Comparison of ENCODE assay signal across 7 mouse cellular contexts in the genomic region with DNA sequence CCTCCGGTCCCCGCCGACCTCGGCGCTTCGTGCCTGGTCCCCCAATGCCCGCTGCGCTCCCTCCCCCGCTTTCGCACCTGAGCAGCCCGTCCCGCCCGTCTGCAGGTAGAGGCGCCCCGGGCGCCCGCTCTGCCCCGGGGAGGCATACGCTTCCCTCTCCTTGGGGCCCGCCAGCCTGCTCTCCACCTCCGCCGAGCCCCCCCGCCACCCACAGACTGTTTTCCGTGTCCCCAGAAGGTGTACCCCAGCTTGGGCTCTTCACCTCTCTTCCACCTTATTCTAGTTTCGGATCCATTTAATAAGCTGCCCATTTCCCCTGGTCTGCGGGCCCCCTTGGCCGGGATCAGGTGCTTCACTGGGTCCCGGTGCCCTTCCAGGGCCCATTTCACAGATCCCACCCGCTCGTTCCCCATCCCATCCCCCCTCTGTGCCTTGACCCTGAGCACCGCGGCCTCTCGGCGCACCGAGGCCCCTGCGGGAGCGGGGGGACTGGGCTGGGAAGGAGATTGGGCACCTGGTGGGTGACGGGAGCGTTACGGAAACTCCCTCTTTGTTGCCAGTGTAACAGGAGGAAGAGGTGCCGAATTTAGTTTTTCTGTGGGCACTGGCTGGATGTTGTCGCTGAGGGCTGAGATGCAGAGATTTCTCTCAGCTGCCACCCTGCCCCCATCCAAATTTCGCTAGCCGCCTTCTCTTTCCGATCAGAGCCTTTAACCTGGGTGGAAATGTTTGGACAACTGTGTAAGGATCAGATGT. TPM values are rescaled to one million over a fixed set of nuclear protein-coding genes. Genes with fewer than 3 reads are reported as not detected.
DNase-seq lines count a peak whose midpoint lies in the region; ATAC-seq lines count a peak whose summit lies in the region.

No protein-coding gene starts in this region.

- H3K9ac ChIP-seq in hindbrain, embryonic 16.5 days (ENCODE audit: low read depth, low read length), result peak overlapping the region; percentile 92

- ATAC-seq in hindbrain, embryonic 16.5 days, result peak; percentile 25
- peak; percentile 11; the same call in 1 of the 2 replicates for ATAC-seq in megakaryocyte progenitor cell, adult 5-6 weeks (replicated peaks; ENCODE audit: poor library complexity)

- no peaks in the 10 kb centered on the region for H3K27me3 ChIP-seq in hindbrain, embryonic 16.5 days (replicated peaks; ENCODE audit: control insufficient read depth, insufficient read depth, low read length)

- peak overlapping the region; percentile 96 for H3K4me3 ChIP-seq in hindbrain, embryonic 16.5 days (ENCODE audit: low read length)

- H3K4me1 ChIP-seq in hindbrain, embryonic 16.5 days (ENCODE audit: control insufficient read depth, insufficient read depth, low read depth, low read length), result peaks cover 15% of the 10 kb centered on the region

- peak overlapping the region; percentile 74 for H3K4me2 ChIP-seq in hindbrain, embryonic 16.5 days (ENCODE audit: low read length)

- no peaks in the 10 kb centered on the region for H3K36me3 ChIP-seq in hindbrain, embryonic 16.5 days (ENCODE audit: control insufficient read depth, insufficient read depth, low read length)

- under 1% methylated on average over 33 of the region's 45 CpGs for WGBS in hindbrain, embryonic 16.5 days

- H3K9me3 ChIP-seq in hindbrain, embryonic 16.5 days (ENCODE audit: control insufficient read depth, low read length), result no peaks in the 10 kb centered on the region

- peak overlapping the region; percentile 92 for H3K27ac ChIP-seq in hindbrain, embryonic 16.5 days (ENCODE audit: low read depth, low read length)

- peak; percentile 66 for DNase-seq in T-cell, adult 2 months (ENCODE audit: low spot score)
- peak; percentile 81 for DNase-seq in cerebellum, adult 9-10 months
- DNase-seq in frontal cortex, postnatal 25 days (ENCODE audit: low spot score in 2 of 2), result peak; percentile 32 to 40
- DNase-seq in left cerebral cortex, adult 9 months (ENCODE audit: low spot score in 2 of 2), result peak; percentile 42 to 74
- DNase-seq in right cerebral cortex, postnatal 10 days (ENCODE audit: low spot score in 2 of 2), result peak; percentile 75 to 82

RNA-seq across cellular contexts. Expression of a gene that starts 0.8 kb away (rescaled TPM):
- polyA plus RNA-seq in hindbrain, embryonic 16.5 days (2015; fragmentation: Nextera tagmentation; extraction: Ambion mirVana), result 4.8 and 10.7 TPM in 2 replicates
- total RNA-seq in megakaryocyte progenitor cell, adult 5-6 weeks (2015), result 5.5 and 5.8 TPM in 2 replicates
- total RNA-seq in megakaryocyte progenitor cell, adult 5-6 weeks (2017), result 3.5 and 5.5 TPM in 2 replicates

Comparison
In these comparisons a context has a peak if more than half of its experiments do, and no peak if none do; other contexts are left out.
1. Peak in every context shown above with its lines: DNase-seq, ATAC-seq, H3K4me3 ChIP-seq and H3K27ac ChIP-seq.